Mouse (Mus musculus) cortical plate, adult 2 months (tissue): ENCODE results near the gene Armc3.

ENCODE experiments used
- CTCF ChIP-seq: fragments of 200-500 bp; IDR thresholded peaks from 2 replicates; pipeline ENCODE4 v1.5.1; 2011; ENCODE audit warnings: mild to moderate bottlenecking, control low read depth, low read length; ENCODE audit not compliant: insufficient read depth; ENCODE audit errors: extremely low read depth
- POLR2A ChIP-seq: fragments of 200-500 bp; IDR thresholded peaks from 2 replicates; pipeline ENCODE4 v1.6.1; 2011; ENCODE audit warnings: mild to moderate bottlenecking, low read length, control low read depth; ENCODE audit not compliant: insufficient read depth; ENCODE audit errors: extremely low read depth

DNA sequence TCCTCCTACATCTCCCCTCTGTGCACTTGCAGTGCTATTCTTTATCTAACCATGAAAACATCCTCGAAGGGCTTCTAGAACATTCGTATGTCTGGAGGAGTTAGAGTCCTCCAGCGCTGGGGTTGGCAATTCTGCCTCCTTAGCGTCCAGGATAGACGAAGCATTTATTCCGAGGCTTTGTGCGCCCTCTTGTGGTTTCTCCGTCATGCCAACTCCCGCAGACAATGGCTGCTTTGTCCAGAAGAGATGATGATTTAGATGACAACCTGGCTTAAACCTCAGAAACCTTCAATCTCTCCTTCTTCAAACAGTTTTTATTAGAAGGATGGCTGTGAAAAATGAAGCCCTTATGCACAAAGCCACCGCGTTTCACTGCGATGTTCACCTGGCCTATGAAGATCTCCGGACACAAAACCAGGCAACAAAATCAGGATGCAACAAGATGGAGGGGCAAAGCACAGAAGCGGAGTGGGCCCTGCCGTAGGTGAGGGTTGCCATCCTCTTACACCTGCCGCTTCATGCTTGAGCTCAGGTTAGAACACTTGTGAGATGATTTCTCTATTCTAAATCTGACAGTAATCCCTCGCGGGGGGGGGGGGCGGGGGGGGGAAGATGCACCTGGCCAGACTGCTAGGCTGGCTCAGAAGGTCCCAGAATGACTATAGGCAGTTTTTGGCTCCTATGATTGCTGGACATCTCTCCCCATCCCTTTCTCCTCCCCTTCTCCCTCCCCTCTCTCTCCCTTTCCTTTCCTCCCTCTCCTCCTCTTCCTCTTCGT, 145.7 kb downstream of the Armc3 start:
- TF ChIP-seq POLR2A (no peak), CTCF (peak; percentile 86)
